Mouse (Mus musculus): Measurements from ENCODE around the gene Thoc5.
A peak's percentile ranks its signal among the peaks of the same experiment; 100 is the strongest.

The Thoc5 gene

DNA sequence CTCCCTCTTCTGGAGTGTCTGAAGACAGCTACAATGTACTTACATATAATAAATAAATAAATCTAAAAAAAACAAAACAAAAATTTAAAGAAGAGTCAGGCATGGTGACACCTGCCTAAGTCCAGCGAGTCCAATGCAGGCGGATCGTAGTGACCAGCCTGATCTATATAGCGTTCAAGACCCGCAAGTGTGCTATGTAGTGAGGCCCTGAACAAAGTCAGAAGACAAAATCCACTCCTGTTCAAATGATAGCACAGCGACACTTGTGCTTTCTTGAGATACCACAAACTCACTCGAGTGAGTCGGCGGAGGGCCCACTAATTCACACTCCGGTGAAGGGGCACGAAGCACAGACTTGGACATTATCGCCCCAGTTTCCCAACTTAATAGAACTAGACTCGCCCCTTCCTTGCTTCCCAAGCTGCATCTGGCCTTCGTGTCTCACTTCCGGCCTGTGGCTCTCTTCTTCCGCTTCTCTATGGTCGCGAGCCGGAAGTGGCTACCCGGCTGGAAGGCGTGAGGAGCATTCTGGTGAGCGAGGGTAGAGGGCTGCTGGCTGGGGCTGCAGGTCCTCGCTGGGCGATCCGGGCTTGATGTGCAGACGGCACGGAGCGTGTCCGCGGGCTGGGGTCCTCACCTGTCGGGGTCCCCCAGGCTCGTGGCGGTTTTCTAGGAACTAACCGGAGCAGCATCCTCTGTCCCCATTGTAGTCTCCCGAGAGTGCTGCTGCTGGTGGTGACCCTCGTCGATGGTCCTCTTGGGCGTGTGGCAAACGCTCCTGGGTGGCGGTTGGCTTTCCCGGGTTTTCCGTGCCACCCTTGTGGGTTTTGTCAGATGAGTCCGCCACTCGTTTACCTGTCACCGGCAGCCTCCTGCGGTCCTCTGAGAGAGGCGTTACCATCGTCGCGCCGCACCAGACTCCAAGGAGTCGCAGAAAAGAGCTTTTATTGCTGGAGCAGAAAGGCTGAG, at the start of gene Thoc5:
TSS of gene Thoc5 (plus strand) at position 473 of the 969 bp plus-strand sequence.
- DNase-seq (ENCODE audit: low spot score): peak; percentile 80

DNA sequence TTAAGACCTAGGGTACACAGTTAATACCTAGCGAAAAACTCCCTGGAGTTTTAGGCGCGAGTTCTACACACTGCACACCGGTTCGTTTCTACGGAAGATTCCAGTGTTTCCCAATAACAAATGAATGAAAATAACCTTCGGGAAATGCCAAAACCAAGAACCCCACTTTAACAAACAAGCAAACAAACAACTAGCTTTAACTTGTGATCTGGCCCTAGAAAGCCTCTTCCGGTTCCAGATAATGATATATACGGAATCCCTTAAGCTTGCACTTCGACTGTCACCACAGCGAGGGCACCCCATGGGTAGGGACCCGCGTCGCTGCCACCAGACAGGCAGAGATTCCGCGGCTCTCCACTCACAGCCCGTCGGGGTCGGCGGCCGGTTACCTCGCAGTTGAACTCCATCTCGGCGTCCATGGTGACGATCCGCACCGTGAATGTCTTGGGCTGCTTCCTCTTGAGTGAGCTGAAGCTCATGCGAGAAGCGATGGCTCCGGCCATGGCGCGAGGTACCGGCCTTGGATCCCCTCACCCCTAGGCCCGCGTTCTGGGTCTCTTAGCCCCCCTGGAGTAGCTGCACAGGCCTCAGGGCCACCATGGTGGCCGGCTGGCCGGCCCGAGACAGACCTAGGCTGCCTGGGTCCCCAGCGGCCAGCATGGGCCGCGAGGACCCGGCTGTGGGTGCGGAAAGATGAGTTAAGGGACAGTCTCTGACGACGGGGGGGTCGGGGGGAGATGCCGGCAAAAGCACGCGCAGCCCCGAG, 46.5 kb upstream of the Thoc5 start:
- DNase-seq (ENCODE audit: low spot score): peak; percentile 58

- peak; percentile 94 for DNase-seq (ENCODE audit: low spot score)
Measured at GRCm38 (mm10) chr11:4849258-4849943, 45.7 kb upstream of the Thoc5 start, which contains the start of gene Nf2. Nf2 (minus strand) TSS chr11:4849536.

GRCm38 (mm10) chr11:4850404-4850803, 44.7 kb upstream of the Thoc5 start:
- DNase-seq (ENCODE audit: low spot score): no peak

- peak; percentile 21 for DNase-seq (ENCODE audit: low spot score)
Measured at GRCm38 (mm10) chr11:4853021-4853420, 42.1 kb upstream of the Thoc5 start.

DNA sequence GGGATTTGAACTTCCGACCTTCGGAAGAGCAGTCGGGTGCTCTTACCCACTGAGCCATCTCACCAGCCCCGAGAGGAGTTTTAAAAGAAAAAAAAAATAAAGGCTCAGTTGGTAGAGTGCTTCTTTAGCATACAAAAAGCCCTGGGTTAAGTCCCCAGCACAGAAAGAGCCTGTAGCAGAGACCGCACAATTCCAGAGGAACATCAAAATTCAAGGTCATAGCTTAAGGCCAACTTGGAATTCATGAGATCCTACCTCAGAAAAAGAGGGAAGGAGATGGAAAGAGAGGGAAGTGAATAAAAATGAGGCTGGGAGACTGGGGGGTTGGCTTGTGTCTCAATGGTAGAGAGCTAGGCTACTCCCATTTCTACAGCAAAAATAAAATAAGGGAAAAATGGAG, 40.9 kb upstream of the Thoc5 start:
- no peak for DNase-seq (ENCODE audit: low spot score)

DNA sequence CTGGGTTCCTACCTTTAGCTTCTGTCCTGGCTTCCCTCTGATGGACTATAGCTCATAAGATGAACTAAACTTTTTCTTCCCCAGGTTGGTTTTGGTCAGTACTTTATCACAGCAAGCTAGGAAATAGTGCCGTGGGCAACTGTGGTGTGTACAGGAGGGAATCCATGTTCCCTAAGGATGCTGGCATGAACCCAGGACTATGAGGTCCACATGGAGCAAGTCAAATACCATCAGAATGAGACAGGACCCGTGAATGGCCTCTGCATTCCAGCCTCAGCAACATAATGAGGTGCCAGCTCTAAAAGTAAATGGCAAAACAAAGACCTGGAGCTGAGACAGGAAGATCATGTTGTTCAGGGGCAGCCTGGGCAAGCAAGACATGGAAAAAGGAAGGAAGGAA, 36.7 kb upstream of the Thoc5 start:
- no peak for DNase-seq (ENCODE audit: low spot score)

DNA sequence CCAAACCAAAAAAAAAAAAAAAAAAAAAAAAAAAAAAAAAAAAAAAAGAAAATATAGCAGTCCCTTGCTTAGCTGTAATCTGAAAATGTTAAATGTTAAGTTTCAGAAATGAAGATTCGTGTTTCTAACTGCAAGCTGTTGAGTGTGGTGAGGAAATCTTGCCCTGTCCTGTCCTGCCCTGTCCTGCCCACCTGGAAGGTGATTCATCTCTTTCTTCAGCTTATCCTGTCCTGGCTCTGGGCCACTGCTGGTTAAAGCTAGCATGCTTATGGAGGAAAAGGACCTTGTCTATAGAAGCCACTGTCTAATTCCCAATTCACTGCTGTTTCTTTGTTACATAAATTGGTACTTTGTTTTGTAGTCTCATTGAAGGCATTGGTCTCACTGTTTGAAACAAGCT, 34.1 kb upstream of the Thoc5 start:
- DNase-seq (ENCODE audit: low spot score): no peak

GRCm38 (mm10) chr11:4861816-4862604, 33.1 kb upstream of the Thoc5 start:
- DNase-seq (ENCODE audit: low spot score): no peak

DNA sequence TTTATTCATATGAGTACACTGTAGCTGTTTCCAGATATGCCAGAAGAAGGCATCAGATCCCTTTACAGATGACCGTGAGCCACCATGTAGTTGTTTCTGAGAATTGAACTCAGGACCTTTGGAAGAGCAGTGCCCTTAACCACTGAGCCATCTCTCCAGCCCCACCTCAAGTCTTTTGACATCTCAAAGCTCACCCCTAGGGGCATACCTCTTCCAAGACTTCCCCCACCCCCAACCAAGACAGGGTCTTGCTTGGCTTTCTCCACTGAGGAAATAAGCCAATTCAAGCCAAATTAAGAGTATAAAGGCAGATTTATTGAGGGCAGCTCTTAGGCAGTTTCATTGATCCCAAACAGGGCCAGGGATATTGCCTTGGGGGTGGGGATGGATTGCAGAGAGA, 32.4 kb upstream of the Thoc5 start:
- no peak for DNase-seq (ENCODE audit: low spot score)

GRCm38 (mm10) chr11:4865645-4866251, 29.4 kb upstream of the Thoc5 start:
- DNase-seq (ENCODE audit: low spot score): peak; percentile 67

DNA sequence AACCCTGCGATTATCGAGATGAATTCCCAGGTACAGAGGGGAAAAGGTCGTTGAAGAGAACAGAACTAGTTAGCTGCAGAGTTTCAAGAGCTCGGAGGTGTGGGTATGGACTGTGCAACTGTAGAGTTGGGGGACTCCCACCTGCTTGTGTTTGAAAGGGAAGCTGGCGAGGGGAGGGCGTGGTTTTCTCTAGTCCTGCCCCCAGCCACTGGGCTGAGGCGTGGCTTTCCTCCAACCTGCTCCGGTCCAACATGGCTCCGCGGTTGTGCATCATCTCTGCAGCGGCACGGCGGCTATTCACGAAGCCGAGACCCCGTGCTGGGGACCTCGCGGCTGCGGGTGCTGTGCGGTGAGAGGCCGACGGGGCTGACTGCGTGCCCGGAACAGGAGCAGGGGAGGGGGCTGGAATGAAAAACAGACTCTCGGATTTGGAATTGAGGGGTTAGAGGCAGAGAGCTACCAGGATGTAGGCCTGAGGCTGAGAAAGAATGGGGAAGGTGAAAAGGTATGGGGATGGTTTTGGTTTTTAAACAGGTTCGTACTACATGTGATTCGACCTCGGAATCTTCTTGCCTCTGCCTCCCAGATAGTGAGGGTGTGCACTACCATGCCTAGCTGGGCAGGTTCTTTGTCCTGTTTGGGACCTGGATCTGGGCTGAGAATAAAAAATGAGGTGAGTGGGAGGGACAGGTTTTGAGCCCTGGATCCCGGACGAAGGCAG, 21.2 kb upstream of the Thoc5 start, which contains the start of gene Nipsnap1:
TSS of gene Nipsnap1 (plus strand) at position 197 of the 721 bp plus-strand sequence.
- peak; percentile 86 for DNase-seq (ENCODE audit: low spot score)

DNA sequence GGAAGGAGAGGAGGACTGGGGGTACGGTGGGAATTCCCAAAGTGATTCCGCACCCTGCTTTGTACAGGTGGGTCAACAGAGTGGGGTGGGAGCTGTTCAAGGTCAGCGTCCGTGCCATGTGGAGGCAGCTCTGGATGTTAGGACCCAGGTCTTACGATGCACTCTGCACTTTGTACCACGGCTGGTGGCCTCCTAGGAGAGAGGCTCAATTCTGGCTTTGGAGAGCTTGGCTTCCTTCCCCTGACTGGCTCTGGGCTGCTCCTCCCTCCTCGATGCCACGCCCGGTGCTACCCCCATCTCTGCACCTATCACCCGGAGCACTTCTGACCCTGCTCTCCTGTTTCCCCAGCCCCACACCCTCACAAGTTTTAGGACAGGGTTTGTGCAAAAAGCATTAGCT, 20.6 kb upstream of the Thoc5 start:
- DNase-seq (ENCODE audit: low spot score): no peak

DNA sequence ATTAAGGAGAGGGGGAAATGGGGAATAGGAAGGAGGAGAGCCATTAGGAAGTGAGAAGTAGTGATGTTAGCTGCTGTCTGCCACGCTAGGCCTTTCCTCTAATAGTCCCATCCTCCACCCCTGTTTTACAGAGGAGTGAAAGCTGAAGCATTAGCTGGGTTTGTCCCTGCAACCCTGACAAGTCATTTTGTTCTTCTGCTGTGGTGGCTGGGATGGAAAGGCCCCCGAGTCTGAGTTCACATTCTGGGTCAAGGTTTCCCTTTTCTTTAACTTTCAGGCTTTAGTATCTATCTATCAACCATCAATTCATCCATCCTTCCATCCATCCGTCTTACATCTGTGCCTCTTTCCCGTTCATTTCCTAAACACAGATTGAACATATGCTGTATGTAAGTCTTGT, 14.0 kb upstream of the Thoc5 start:
- DNase-seq (ENCODE audit: low spot score): no peak

- no peak for DNase-seq (ENCODE audit: low spot score)
Measured at GRCm38 (mm10) chr11:4882892-4883627, 12.1 kb upstream of the Thoc5 start.

- DNase-seq (ENCODE audit: low spot score): peak; percentile 45
Measured at GRCm38 (mm10) chr11:4885385-4885903, 9.7 kb upstream of the Thoc5 start.

DNA sequence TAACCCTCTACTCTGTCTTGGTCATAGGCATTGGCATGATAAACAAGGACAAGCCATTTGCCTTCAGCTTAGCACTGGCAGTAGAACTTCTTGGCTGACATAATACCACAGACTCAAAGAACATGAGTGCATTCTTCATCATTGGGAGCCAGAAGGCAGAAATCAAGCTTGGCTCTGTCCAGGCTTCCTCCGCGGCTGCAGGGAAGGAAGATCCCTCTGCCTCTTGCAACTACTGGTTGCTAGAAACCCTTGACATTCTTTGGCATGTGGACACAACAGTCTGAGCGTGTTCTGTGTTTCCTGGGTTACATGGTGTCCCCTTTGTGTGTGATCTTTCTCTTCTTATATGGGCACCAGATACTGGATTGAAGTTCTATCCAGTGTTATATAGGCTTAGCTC, 8.1 kb upstream of the Thoc5 start:
- no peak for DNase-seq (ENCODE audit: low spot score)

DNA sequence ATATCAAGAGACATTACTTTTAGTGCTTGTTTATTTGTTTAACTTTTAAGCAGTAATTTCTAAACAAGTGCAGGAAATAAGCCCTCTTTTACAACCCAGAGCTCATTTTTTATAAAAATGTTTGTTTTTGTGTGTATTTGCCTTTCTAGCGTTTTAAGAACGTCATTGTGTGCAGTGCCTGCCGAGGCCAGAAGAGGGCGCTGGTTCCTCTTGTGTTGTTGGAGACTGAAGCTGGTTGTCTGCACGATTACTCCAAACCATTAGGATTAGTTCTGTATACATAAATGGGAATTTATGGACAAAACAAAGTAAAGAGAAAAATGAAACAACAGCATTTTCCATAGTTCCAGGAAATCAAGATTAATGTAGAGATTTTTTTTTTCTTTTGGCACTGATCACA, 5.3 kb downstream of the Thoc5 start:
- no peak for DNase-seq (ENCODE audit: low spot score)

DNA sequence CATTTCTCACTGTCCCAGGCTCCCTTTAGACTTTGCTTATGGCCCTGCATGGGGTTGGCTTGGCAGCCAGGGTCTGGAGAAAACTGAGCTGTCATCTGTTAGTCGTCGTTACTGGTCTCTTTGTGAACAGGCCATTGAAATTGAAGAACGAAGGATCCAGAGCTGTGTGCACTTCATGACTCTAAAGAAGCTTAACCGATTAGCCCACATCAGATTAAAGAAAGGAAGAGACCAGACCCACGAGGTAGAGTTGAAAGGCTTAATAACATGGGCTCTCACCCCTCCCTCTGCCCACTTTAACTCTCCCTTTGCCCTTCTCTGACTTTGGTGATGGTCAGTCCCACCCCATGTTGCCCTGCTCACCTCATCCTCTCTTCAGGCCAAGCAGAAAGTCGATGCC, 6.8 kb downstream of the Thoc5 start:
- no peak for DNase-seq (ENCODE audit: low spot score)

Data from T-cell, adult 2 months (primary cell).